In genomic region chr11:117246981-117247431, GRCm38 (mm10) we compare ENCODE assay signal across 10 mouse cellular contexts. TPM values are rescaled to one million over a fixed set of nuclear protein-coding genes. Genes with fewer than 3 reads are reported as not detected.
A peak's percentile ranks its signal among the peaks of the same experiment; 100 is the strongest.
DNase-seq lines count a peak whose midpoint lies in the region; ATAC-seq and TF ChIP-seq lines count a peak whose summit lies in the region.
"Had no signal": no experiment of that assay in that cellular context is flagged by ENCODE, and none has a peak within 500 bp of the region (broad histone marks: within the 10 kb centered on the region; RNA-seq: fewer than 3 reads in every experiment).

No protein-coding gene starts in this region.

- H3K79me2 ChIP-seq in heart, adult 2 months (replicated peaks; ENCODE audit: control insufficient read depth, insufficient read depth, low read length): no peaks in the 10 kb centered on the region

- H3K36me3 ChIP-seq in heart, embryonic 12.5 days: no peaks in the 10 kb centered on the region
- H3K36me3 ChIP-seq in heart, adult 2 months (ENCODE audit: control insufficient read depth, insufficient read depth, low read length): no peaks in the 10 kb centered on the region
- no peaks in the 10 kb centered on the region for H3K36me3 ChIP-seq in lung, postnatal 0 days (ENCODE audit: insufficient read depth, low read length)
- H3K36me3 ChIP-seq: lung, embryonic 15.5 days had no signal

- peaks cover 63% of the 10 kb centered on the region for H3K4me1 ChIP-seq in heart, embryonic 12.5 days (replicated peaks)
- H3K4me1 ChIP-seq in heart, adult 2 months (ENCODE audit: control insufficient read depth, insufficient read depth, low read length): peaks cover 34% of the 10 kb centered on the region
- peaks cover 5% of the 10 kb centered on the region; the same call in 1 of the 2 replicates for H3K4me1 ChIP-seq in lung, postnatal 0 days (ENCODE audit: insufficient read depth, low read depth, low read length)

- peak; percentile 59 for TF ChIP-seq EP300 in heart, adult 2 months (IDR thresholded peaks at IDR 0.05; ENCODE audit: insufficient read depth, low read depth, low read length)
- no peak for TF ChIP-seq EP300 in lung, postnatal 0 days (IDR thresholded peaks at IDR 0.05)

- TF ChIP-seq POLR2A in heart, adult 2 months (IDR thresholded peaks at IDR 0.05; ENCODE audit: insufficient read depth, low read depth, low read length): peak; percentile 46; the same call in 1 of the 2 replicates

- H3K9me3 ChIP-seq in heart, embryonic 12.5 days (replicated peaks): no peaks in the 10 kb centered on the region
- no peaks in the 10 kb centered on the region for H3K9me3 ChIP-seq in lung, postnatal 0 days (ENCODE audit: low read length)
- H3K9me3 ChIP-seq: lung, embryonic 15.5 days had no signal

- H3K9ac ChIP-seq in heart, embryonic 12.5 days: no peak overlapping the region
- 0 out of 2 replicates have a peak overlapping the region, but pooled peaks have one; percentile 7 for H3K9ac ChIP-seq in heart, adult 2 months (ENCODE audit: low read depth, low read length)
- no peak overlapping the region for H3K9ac ChIP-seq in lung, postnatal 0 days (replicated peaks; ENCODE audit: low read depth)
- H3K9ac ChIP-seq: lung, embryonic 15.5 days had no signal

- no peak overlapping the region for H3K4me2 ChIP-seq in heart, embryonic 12.5 days
- H3K4me2 ChIP-seq in lung, postnatal 0 days (replicated peaks; ENCODE audit: low read depth, low read length): no peak overlapping the region
- H3K4me2 ChIP-seq: lung, embryonic 15.5 days had no signal

- no peaks in the 10 kb centered on the region for H3K27me3 ChIP-seq in heart, embryonic 12.5 days (replicated peaks)
- H3K27me3 ChIP-seq in heart, adult 2 months (ENCODE audit: control insufficient read depth, insufficient read depth, low read length): no peaks in the 10 kb centered on the region
- no peaks in the 10 kb centered on the region for H3K27me3 ChIP-seq in lung, postnatal 0 days (replicated peaks; ENCODE audit: insufficient read depth, low read length)
- H3K27me3 ChIP-seq: lung, embryonic 15.5 days had no signal

- H3K4me3 ChIP-seq in heart, embryonic 12.5 days: no peak overlapping the region
- H3K4me3 ChIP-seq in heart, adult 2 months: no peak overlapping the region
- no peak overlapping the region for H3K4me3 ChIP-seq in lung, postnatal 0 days (ENCODE audit: low read depth, low read length)
- H3K4me3 ChIP-seq: lung, embryonic 15.5 days had no signal

- intact Hi-C loops in heart, adult 2 months (cut with DNase I): loop anchor here (1.0 kb wide), 1 partner anchor 16 kb away; no protein-coding TSS in a partner anchor
- intact Hi-C loops in heart, postnatal 36 days (cut with DNase I): loop anchor here (1.0 kb wide), 1 partner anchor 16 kb away; no protein-coding TSS in a partner anchor

- 81% methylated on average over 9 of the region's 9 CpGs for WGBS in heart, embryonic 12.5 days
- 30% methylated on average over 9 of the region's 9 CpGs for WGBS in heart, adult 2 months
- 66% methylated on average over 9 of the region's 9 CpGs for WGBS in lung, postnatal 0 days

- TF ChIP-seq CTCF in heart, adult 2 months (IDR thresholded peaks at IDR 0.05): no peak
- TF ChIP-seq CTCF in lung, postnatal 0 days (IDR thresholded peaks at IDR 0.05): no peak

- no peak overlapping the region for H3K27ac ChIP-seq in heart, embryonic 12.5 days (ENCODE audit: poor library complexity, severe bottlenecking)
- H3K27ac ChIP-seq in heart, adult 2 months: peak overlapping the region; percentile 88
- peak overlapping the region; percentile 3; the same call in 1 of the 2 replicates for H3K27ac ChIP-seq in lung, postnatal 0 days (ENCODE audit: low read length)
- H3K27ac ChIP-seq: lung, embryonic 15.5 days had no signal

- peak; percentile 99 for DNase-seq in heart, adult 11 months
- DNase-seq in heart, adult 2 months: peak; percentile 73 to 84
- peak; percentile 66 to 67 for DNase-seq in heart, postnatal 36 days
- DNase-seq in lung, postnatal 0 days (ENCODE audit: low spot score): peak; percentile 62
- no peak for DNase-seq in right cerebral cortex, postnatal 36 days (ENCODE audit: low spot score in 2 of 2)
- DNase-seq in c-Kit-positive CD71-positive TER-119-positive erythroid progenitor cells, embryonic 14.5 days (ENCODE audit: low spot score): no peak
- no peak for DNase-seq in spleen, postnatal 10 days (ENCODE audit: low spot score in 2 of 2)
- DNase-seq: left cerebral cortex, postnatal 4 days had no signal

- no peak for ATAC-seq in heart, embryonic 12.5 days (ENCODE audit: insufficient number of reproducible peaks, low FRiP score)
- peak; percentile 64 for ATAC-seq in lung, postnatal 0 days

RNA-seq across cellular contexts. Expression of gene Sept9, which starts 47.5 kb away (rescaled TPM):
- polyA plus RNA-seq in heart, embryonic 12.5 days (2016; fragmentation: Nextera tagmentation; extraction: Ambion mirVana): 102 and 103 TPM in 2 replicates
- total RNA-seq in heart, adult 2 months (2021): 10 to 100 TPM; 28.2 to 31.9 TPM
- 15.9 and 17.4 TPM in 2 replicates for polyA plus RNA-seq in heart, adult 2 months (2012; rRNA removed)
- total RNA-seq in heart, postnatal 36 days (2021): 10 to 100 TPM; 28.6 to 37.1 TPM
- 52.5 and 56.1 TPM in 2 replicates for polyA plus RNA-seq in lung, postnatal 0 days (2015; fragmentation: Nextera tagmentation; extraction: Ambion mirVana)

Comparison
In these comparisons a context has a peak if more than half of its experiments do, and no peak if none do; other contexts are left out.
1. DNase-seq: peak in heart, adult 11 months (single experiment), heart, adult 2 months (2 of 2), heart, postnatal 36 days (2 of 2) and lung, postnatal 0 days (single experiment); none in right cerebral cortex, postnatal 36 days (0 of 2), c-Kit-positive CD71-positive TER-119-positive erythroid progenitor cells, embryonic 14.5 days (single experiment) and spleen, postnatal 10 days (0 of 2).